Mouse (Mus musculus): ENCODE data around the gene Ccdc74a. TPM values are rescaled to one million over a fixed set of nuclear protein-coding genes. Genes with fewer than 3 reads are reported as not detected.

Ccdc74a gene
- polyA plus RNA-seq, 1 experiment from 2014 or later = 8.7 TPM

DNA sequence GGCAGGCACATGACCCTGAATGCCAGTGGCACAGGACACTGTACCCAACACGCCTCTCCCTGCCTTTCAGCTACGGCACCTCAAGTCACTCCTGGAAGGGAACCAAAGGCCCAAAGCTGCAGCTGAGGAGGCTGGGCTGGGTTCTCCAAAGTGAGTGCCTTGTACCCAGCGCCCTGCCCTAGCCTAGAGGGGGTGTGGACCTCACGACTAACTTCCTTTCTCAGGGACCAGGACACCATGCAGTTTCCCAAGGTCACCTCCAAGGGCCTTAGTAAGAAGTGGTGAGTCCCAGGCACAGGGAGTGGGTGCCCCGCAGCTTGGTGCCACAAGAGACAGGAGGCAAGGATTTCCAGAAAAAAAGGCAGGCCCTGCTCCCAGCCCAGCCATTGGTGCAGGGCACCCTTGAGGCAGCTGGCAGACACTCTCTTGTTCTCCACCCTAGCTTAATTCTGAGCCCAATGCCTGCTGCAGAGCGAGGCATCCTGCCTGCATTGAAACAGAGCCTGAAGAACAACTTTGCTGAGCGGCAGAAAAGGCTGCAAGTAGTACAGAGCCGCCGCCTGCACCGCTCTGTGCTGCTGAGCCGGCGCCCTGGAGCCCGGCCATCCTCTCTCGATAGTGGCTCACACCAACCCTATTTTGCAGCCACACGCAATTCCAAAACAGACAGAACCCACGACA, 3.8 kb downstream of the Ccdc74a start:
- 87% methylated on average over 16 of the region's 16 CpGs for whole genome bisulfite sequencing
- H3K36me3 ChIP-seq = peaks cover 74% of the 10 kb centered on the region

DNA sequence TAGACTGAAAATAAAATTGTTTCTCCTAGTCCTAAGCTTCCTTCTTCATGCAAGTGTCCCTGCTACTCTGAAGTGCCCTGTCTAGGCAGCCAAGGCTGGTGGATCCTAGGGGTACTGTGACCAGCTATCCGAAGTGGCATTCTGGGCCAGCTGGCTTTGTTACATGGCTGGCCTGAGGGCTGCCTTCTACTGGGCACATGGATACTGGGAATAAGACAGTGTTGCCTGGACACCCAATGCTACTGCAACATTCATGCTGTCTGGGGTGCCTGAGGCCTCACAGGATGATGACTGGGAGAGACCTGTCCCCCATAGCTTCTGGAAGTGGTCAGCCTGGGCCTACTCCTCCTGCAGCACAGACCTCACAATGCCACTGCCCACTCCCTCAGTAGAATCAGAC, 4.4 kb downstream of the Ccdc74a start:
- Histone ChIP-seq H3K9me3 (replicated peaks) (no peaks in the 10 kb centered on the region), H3K4me3 (no peak overlapping the region), H3K36me3 (peaks cover 81% of the 10 kb centered on the region), H3K4me1 (peaks cover 14% of the 10 kb centered on the region), H3K27ac (no peak overlapping the region), H3K27me3 (ENCODE audit: low read depth, poor library complexity, severe bottlenecking) (no peaks in the 10 kb centered on the region)
- 97% methylated on average over 1 of the region's 1 CpGs for WGBS
- no peak for DNase-seq (ENCODE audit: low spot score)

More for the DNA sequence above, 3.8 kb downstream of the Ccdc74a start:
- Histone ChIP-seq H3K4me1 (peaks cover 14% of the 10 kb centered on the region), H3K4me3 (no peak overlapping the region), H3K27ac (no peak overlapping the region), H3K27me3 (ENCODE audit: low read depth, poor library complexity, severe bottlenecking) (no peaks in the 10 kb centered on the region), H3K9me3 (replicated peaks) (no peaks in the 10 kb centered on the region)
- no peak for DNase-seq (ENCODE audit: low spot score)

DNA sequence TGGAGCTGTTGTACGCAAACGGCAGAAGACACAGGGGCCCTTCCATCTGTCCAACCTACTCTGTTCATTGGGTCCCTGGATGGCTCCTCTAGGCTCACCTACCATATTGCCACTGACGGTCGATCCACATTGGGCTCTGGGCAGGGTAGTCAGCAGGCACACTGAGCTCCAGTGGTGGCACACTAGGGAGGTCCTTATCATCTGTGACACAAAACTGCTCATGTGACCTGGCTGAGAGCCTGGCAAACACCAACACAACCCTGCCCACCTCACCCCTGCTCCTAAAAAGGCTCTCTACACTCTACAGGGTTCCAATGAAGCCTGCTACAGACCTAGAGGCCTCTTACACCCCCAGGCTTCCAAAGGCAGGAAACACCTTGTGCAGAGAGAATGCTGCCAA, 6.3 kb downstream of the Ccdc74a start:
- 94% methylated on average over 4 of the region's 4 CpGs for WGBS
- no peaks in the 10 kb centered on the region for H3K4me1 ChIP-seq
- H3K4me3 ChIP-seq = no peak overlapping the region
- H3K27me3 ChIP-seq (ENCODE audit: low read depth, poor library complexity, severe bottlenecking) = no peaks in the 10 kb centered on the region
- H3K27ac ChIP-seq = no peak overlapping the region
- no peak for DNase-seq (ENCODE audit: low spot score)
- H3K36me3 ChIP-seq = peaks cover 96% of the 10 kb centered on the region
- no peaks in the 10 kb centered on the region for H3K9me3 ChIP-seq (replicated peaks)

DNA sequence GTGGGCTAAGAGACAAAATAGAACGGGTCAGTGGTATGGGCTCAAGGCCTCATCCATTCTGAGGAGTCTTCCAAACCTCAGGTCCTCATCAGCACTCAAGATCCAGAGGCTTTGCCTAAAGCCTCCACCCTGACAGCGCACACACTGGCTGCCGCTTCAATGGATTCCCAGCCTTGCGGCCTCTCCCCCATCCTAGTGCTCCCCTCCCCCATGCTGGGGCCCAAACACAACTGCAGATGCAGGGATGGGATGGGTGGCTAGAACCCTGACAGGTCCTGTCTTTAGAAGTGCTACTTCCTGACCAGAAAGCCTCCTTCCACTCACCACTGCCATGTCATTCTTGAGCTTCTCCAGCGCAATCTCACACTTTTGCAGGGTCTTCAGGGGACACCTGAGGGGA, 7.3 kb downstream of the Ccdc74a start:
- Histone ChIP-seq H3K4me1 (no peaks in the 10 kb centered on the region), H3K9me3 (replicated peaks) (no peaks in the 10 kb centered on the region), H3K27ac (no peak overlapping the region), H3K27me3 (ENCODE audit: low read depth, poor library complexity, severe bottlenecking) (no peaks in the 10 kb centered on the region), H3K36me3 (peaks cover 97% of the 10 kb centered on the region), H3K4me3 (no peak overlapping the region)
- WGBS = 92% methylated on average over 5 of the region's 5 CpGs
- DNase-seq (ENCODE audit: low spot score) = no peak

DNA sequence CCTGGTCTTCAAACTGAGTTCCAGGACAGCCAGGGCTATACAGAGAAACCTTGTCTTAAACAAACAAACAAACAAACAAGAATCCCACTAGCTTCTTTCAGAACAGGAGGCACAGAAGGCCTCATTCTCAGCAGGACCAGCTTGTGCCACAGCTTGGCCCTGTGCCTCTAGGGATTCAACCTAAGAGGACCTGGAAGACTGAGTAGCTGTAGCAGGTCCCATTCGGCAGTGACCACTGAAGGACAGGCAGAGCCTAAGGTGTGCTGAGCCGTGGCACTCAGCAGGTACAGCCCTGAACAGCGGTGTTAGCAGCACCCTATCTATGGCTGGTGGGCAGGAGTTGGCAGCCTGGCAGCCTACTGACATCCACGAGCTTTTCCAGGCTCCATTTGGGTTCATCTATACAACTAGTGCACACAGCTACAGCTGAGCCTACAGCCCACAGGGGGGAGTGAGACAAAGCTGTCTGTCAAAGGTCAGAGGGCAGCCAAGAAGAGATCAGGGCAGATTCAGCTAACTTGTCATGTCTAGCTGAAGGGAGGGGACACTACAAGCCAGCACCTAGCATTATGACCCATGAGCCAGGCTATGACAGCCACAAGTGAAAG, 8.0 kb downstream of the Ccdc74a start:
- Histone ChIP-seq H3K36me3 (peaks cover 95% of the 10 kb centered on the region), H3K27me3 (ENCODE audit: low read depth, poor library complexity, severe bottlenecking) (no peaks in the 10 kb centered on the region), H3K4me3 (no peak overlapping the region), H3K27ac (no peak overlapping the region), H3K4me1 (no peaks in the 10 kb centered on the region), H3K9me3 (replicated peaks) (no peaks in the 10 kb centered on the region)
- no peak for DNase-seq (ENCODE audit: low spot score)
- WGBS = 91% methylated on average over 4 of the region's 4 CpGs

DNA sequence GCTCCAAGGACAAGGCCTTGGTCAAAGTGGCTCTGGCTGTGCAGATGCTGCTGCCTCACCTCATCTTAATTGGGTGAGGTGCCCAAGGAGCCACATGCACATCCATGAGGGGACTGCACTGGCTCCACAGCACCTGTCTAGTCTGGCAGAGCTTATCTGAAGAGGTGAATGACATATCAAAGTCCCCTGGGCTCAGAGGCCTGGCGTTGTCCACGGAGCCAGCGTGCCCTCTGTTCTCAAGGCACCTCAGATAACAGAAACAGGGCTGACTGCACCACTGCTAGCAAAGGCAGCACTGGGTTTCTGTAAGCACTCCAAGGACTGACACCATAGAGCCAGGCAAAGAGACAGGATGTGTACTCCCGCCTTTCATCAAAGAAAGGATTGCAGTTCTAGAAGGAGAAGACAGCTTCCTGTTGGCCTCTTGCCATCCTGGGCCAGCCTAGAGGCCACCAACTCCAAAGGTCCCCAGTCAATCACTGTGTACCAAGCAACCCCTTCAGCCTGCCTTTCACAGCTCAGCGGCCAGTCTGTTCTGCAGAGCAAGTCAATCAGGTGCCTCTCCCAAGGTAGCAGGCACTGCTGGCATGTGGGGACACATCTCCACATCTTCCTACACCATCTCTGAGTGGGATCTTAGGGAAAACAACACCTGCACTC, 10.1 kb downstream of the Ccdc74a start:
- WGBS = 94% methylated on average over 5 of the region's 5 CpGs
- no peaks in the 10 kb centered on the region for H3K4me1 ChIP-seq
- DNase-seq (ENCODE audit: low spot score) = no peak
- no peak overlapping the region for H3K27ac ChIP-seq
- no peaks in the 10 kb centered on the region for H3K27me3 ChIP-seq (ENCODE audit: low read depth, poor library complexity, severe bottlenecking)
- no peak overlapping the region for H3K4me3 ChIP-seq
- H3K36me3 ChIP-seq = peaks cover 95% of the 10 kb centered on the region
- no peaks in the 10 kb centered on the region for H3K9me3 ChIP-seq (replicated peaks)

DNA sequence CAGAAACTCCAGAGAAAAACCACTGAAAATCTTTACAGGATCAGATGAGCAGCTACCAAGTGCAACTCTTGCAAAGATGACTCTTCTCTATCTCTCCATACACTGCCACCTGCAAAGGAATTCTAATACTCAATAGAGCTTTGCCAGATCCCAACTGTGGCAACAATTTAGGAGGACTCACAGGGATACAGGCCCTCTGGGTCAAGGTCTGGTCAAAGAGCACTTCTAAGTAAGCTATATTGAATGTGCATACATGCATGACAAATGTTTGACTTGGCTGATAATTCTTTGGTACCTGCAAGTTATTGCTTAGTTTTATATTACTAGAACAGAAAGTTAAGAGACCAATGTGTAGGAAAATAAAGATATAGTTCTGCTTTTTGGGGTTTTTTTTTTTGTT, 19.3 kb downstream of the Ccdc74a start:
- Histone ChIP-seq H3K27ac (no peak overlapping the region), H3K27me3 (ENCODE audit: low read depth, poor library complexity, severe bottlenecking) (no peaks in the 10 kb centered on the region), H3K4me1 (no peaks in the 10 kb centered on the region), H3K36me3 (peaks cover 90% of the 10 kb centered on the region), H3K9me3 (replicated peaks) (no peaks in the 10 kb centered on the region), H3K4me3 (no peak overlapping the region)
- no peak for DNase-seq (ENCODE audit: low spot score)

DNA sequence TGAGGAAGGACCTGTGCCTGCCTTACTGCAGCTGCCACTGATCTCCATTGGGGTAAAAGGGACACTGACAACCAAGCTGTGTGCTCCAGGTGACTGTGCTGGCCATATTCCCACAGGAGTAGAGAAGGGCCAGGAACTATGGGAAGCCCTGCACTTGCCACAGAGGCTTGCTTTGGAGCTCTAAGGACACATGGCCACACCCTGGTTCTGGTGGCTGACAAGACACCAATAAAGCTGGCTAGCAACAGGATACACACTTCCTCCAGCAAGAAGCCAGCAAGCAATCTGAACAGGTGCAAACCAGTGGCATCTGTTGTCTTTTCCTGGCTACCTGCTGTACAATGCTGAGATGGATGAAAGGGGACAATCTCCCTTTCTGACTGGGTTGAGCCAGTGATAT, 23.6 kb downstream of the Ccdc74a start:
- Histone ChIP-seq H3K27me3 (ENCODE audit: low read depth, poor library complexity, severe bottlenecking) (no peaks in the 10 kb centered on the region), H3K27ac (no peak overlapping the region), H3K4me3 (no peak overlapping the region), H3K36me3 (peaks cover 92% of the 10 kb centered on the region), H3K4me1 (no peaks in the 10 kb centered on the region), H3K9me3 (replicated peaks) (no peaks in the 10 kb centered on the region)
- no peak for DNase-seq (ENCODE audit: low spot score)

DNA sequence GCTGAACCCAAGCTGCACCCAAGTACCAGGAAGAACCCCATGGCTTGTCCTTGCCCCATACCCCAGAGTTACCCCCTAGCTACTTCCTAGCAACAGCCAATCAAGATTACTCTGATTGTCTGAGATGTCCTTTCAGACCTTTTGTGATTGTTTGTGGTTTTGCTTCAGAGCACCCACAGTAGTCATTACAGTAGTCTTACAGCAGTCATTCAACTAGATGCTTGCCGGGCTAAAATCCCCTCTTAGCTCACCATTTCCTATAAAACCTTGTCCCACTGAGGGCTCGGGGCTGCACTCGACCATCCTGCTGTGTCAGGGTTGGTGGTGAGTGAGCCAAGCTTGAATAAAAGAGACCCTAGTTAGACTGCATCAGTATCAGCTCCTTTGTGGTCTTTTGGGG, 48.6 kb downstream of the Ccdc74a start:
- H3K36me3 ChIP-seq = peaks cover 76% of the 10 kb centered on the region
- H3K4me3 ChIP-seq = no peak overlapping the region
- H3K4me1 ChIP-seq = no peaks in the 10 kb centered on the region
- H3K9me3 ChIP-seq (replicated peaks) = no peaks in the 10 kb centered on the region
- no peak for DNase-seq (ENCODE audit: low spot score)
- no peaks in the 10 kb centered on the region for H3K27me3 ChIP-seq (ENCODE audit: low read depth, poor library complexity, severe bottlenecking)
- 90% methylated on average over 3 of the region's 3 CpGs for WGBS
- no peak overlapping the region for H3K27ac ChIP-seq

Other genes starting within 250 kb of the Ccdc74a start
- 8.5 and 11.7 TPM in 2 replicates for gene Snap29, start 240.5 kb upstream of the Ccdc74a start, polyA plus RNA-seq (2016; fragmentation: Nextera tagmentation; extraction: Ambion mirVana)
- 30.1 and 37.6 TPM in 2 replicates for gene Pi4ka, start 240.2 kb upstream of the Ccdc74a start, polyA plus RNA-seq (2016; fragmentation: Nextera tagmentation; extraction: Ambion mirVana)
- 83.6 and 84.0 TPM in 2 replicates for gene Crkl, start 194.5 kb upstream of the Ccdc74a start, polyA plus RNA-seq (2016; fragmentation: Nextera tagmentation; extraction: Ambion mirVana)
- 0.85 and 1.2 TPM in 2 replicates for gene Aifm3, start 156.9 kb upstream of the Ccdc74a start, polyA plus RNA-seq (2016; fragmentation: Nextera tagmentation; extraction: Ambion mirVana)
- gene Lztr1, start 137.8 kb upstream of the Ccdc74a start, polyA plus RNA-seq (2016; fragmentation: Nextera tagmentation; extraction: Ambion mirVana) = 78.2 and 89.8 TPM in 2 replicates
- 47.8 and 58.9 TPM in 2 replicates for gene Thap7, start 115.3 kb upstream of the Ccdc74a start, polyA plus RNA-seq (2016; fragmentation: Nextera tagmentation; extraction: Ambion mirVana)
- not detected in 2 replicates for gene Lrrc74b, start 85.2 kb upstream of the Ccdc74a start, polyA plus RNA-seq (2016; fragmentation: Nextera tagmentation; extraction: Ambion mirVana)
- gene P2rx6, start 84.6 kb upstream of the Ccdc74a start, polyA plus RNA-seq (2016; fragmentation: Nextera tagmentation; extraction: Ambion mirVana) = 0.08 TPM in 1 of 2 replicates, not detected in the other
- gene Slc7a4, start 63.3 kb upstream of the Ccdc74a start, polyA plus RNA-seq (2016; fragmentation: Nextera tagmentation; extraction: Ambion mirVana) = 0.44 and 0.81 TPM in 2 replicates
- gene Smpd4, start 27.1 kb upstream of the Ccdc74a start, polyA plus RNA-seq (2016; fragmentation: Nextera tagmentation; extraction: Ambion mirVana) = 74.3 and 74.4 TPM in 2 replicates
- gene Med15, start 86.4 kb downstream of the Ccdc74a start, polyA plus RNA-seq (2016; fragmentation: Nextera tagmentation; extraction: Ambion mirVana) = 53.2 and 55.1 TPM in 2 replicates
- 70.4 and 81.3 TPM in 2 replicates for gene Klhl22, start 113.1 kb downstream of the Ccdc74a start, polyA plus RNA-seq (2016; fragmentation: Nextera tagmentation; extraction: Ambion mirVana)
- gene Scarf2, start 150.8 kb downstream of the Ccdc74a start, polyA plus RNA-seq (2016; fragmentation: Nextera tagmentation; extraction: Ambion mirVana) = 16.8 and 24.5 TPM in 2 replicates
- 0.55 and 0.61 TPM in 2 replicates for gene B830017H08Rik, start 186.7 kb downstream of the Ccdc74a start, polyA plus RNA-seq (2016; fragmentation: Nextera tagmentation; extraction: Ambion mirVana)
- gene Car15, start 191.9 kb downstream of the Ccdc74a start, polyA plus RNA-seq (2016; fragmentation: Nextera tagmentation; extraction: Ambion mirVana) = 2.5 and 3.4 TPM in 2 replicates
- gene Gm20518, start 245.2 kb downstream of the Ccdc74a start, polyA plus RNA-seq (2016; fragmentation: Nextera tagmentation; extraction: Ambion mirVana) = 0.34 and 0.44 TPM in 2 replicates
- 0.04 and 0.05 TPM in 2 replicates for gene Tssk1, start 247.8 kb downstream of the Ccdc74a start, polyA plus RNA-seq (2016; fragmentation: Nextera tagmentation; extraction: Ambion mirVana)